Mouse (Mus musculus) testis, adult 2 months (tissue): Measurements from ENCODE around the gene E2f3.

Source experiments
- CTCF ChIP-seq: fragments of 200-500 bp; IDR thresholded peaks from 2 replicates; pipeline ENCODE4 v1.5.1; 2012; ENCODE audit warnings: low read depth, mild to moderate bottlenecking, inconsistent platforms, low read length, moderate library complexity; ENCODE audit not compliant: control insufficient read depth, insufficient read depth, insufficient replicate concordance
- POLR2A ChIP-seq: fragments of 200-500 bp; IDR thresholded peaks from 2 replicates; pipeline ENCODE4 v1.6.1; 2012; ENCODE audit warnings: low read depth, mild to moderate bottlenecking, inconsistent platforms, low read length, moderate library complexity; ENCODE audit not compliant: control insufficient read depth

DNA sequence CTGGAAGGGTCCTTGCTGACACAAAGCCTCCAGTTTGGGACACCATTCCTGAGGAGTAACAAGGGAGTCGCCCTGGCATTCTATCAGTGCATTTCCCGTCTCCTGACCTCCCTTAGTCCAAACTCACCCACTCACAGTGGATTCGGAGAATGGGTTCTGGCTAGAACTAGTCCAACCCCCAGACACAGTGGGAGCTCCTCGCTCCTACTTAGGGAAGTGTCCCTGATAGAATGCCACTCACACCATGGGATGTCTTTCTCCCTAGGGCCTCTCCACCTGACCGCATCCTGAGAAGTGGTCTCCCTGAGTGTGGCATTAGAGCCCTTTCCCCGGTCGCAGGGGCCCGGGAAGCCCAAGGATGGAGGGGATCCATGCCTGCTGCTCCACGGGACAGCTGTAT, 77.4 kb downstream of the E2f3 start:
- TF ChIP-seq CTCF (no peak), POLR2A (no peak)
